Mouse (Mus musculus): Measurements from ENCODE around the gene Edn2.
A peak's percentile ranks its signal among the peaks of the same experiment; 100 is the strongest.

Edn2 gene

DNA sequence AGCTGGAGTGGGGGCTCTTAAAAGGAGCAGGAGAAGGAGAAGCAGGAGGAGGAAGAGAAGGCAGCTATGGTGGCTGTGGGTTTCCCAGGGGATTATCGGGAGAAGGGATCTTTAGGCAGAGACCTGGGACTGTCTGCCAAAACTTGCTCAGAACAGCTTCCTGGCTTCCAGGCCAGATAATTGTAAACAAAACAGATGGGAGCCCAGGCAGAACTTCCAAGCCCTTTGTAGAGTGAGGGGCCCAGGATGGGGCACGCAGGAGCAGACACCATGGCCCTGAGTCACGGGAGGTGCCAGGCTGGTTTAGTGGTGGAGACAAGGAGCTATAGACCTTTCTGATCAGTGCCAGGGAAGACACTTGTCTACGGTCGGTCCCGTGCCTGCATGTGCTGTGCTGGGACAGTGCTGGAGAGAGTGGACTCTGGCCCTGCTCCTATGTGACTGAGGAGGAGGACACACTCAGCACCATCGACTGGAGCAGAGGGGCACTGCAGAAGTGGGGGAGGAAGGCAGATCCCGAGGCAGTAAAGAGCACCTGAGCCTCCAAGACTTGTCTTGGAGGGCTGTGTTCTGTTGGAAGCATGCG lies 43.4 kb downstream of the Edn2 start:
- DNase-seq (ENCODE audit: low read depth), result no peak

DNA sequence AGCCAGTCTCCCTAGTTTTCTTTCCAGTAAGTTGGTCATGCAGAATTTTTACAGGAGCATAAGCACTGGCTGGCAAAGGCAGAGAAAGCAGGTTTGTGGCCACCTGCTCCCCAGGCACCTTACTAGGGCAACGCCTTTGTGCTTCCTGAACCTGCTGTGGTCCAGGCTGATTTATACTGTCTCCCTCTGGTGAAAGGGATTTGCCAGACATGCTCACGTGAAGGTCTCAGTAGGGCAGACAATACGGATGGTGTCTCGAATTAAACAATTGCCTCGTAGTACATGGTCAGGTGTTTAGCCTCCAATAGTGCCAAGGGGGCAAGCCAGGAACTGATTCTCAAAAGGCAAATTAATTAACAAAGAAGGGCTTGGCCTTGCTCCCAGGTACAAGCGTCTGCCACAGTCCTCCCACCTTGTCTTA lies 45.5 kb downstream of the Edn2 start:
- no peak for DNase-seq (ENCODE audit: low read depth)

DNA sequence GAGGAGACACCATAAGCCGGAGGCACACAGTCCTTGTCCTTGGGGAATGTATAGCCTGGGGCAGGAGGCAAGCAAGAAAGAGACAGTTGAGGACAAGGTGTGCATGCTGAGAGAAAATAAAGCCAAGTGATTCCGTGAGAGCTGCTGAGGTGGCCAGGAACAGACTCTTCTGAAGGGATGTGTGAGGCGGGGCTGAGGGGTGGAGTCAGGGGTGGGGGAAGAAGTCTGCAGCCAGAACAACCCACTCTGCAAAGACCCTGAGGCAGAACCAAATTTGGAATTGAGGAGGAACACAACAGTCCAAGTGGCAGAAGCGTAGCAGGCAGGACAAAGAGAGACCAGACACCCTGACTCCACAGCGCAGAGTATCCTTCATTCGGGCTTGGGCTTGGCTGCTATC lies 51.1 kb downstream of the Edn2 start:
- no peak for DNase-seq (ENCODE audit: low read depth)

DNA sequence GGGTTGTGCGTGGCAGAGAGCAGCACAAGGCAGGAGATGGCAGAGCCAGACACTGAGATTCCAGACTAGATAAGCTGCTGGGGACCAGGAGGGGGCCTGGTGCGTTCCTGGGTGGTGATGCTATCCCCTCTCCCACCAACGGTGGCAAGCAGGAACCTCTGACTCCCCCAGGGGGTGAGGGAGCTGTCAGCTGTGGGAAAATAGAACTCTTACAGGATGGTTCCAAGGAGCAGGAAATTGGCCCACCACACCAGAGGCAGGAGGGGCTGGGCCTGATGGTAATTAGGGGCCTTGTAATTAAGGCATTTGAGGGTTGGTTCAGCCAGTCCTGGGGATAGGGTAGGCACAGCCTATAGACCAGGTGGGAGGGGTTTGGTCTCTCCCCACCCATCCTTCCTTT lies 51.8 kb downstream of the Edn2 start:
- DNase-seq (ENCODE audit: low read depth), result no peak

DNA sequence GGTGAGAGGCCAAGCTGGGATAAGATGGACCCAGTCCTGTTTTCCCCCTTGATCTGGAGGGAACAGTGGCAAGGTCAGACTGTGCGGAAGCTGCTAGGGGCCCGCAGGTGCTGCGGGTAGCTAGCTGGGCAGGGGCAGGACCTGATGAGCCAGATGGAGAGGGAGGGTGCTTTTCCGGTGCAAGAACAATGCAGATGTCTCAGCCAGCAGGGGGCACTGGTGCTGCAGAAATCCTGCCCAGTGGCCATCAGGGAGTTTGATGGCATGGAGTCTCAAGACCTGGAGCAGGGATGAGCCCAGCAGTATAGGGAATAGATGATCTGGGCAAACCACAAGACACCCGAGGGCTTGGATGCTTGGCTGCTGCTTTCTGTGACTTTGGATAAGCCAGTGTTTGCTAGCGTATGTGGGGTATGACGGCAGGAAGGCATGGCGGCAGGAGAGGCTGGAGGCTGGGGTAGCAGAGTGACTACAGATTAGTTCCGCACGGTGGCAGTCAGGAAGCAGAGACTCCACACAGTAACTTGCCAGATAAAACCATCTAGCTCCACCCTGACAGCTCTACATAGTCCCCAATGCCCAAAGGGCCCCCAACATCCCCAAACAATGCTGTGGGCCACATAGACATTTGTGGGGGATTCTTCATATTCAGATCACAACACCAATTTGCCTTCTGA lies 55.0 kb downstream of the Edn2 start:
- peak; percentile 24 for DNase-seq (ENCODE audit: low read depth)

DNA sequence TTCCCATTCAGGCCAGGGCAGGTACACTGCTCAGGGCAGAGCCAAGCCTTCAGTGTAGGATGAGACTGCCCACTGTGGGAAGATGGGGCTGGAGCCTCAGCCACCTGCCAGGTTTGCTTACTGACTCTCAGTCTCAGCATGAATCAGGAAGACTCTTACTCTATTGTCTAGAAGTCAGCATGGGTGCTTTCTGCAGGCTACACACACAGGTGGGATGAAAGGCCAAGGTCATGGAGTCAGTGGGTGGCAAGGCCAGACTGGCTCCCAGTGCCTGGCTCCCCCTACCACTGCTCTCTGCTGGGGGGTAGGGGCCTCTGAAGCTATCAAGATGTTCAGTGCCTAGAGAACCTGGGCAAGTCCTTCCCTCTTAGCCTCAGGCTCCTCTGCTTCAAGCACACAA lies 55.9 kb downstream of the Edn2 start:
- no peak for DNase-seq (ENCODE audit: low read depth)
